Mouse (Mus musculus): Measurements from ENCODE around the gene Ldoc1. TPM values are rescaled to one million over a fixed set of nuclear protein-coding genes. Genes with fewer than 3 reads are reported as not detected.
A peak's percentile ranks its signal among the peaks of the same experiment; 100 is the strongest.

Gene Ldoc1
- polyA plus RNA-seq (2012; ENCODE audit: insufficient read depth, low replicate concordance), result not detected in 2 replicates

GRCm38 (mm10) chrX:61709302-61710033 is at the start of gene Ldoc1:
Gene Ldoc1 (plus strand): TSS chrX:61709497.
- H3K4me1 ChIP-seq, result no peaks in the 10 kb centered on the region
- peaks cover 5% of the 10 kb centered on the region for H3K27me3 ChIP-seq (replicated peaks)
- TF ChIP-seq FLI1 (IDR thresholded peaks at IDR 0.05; ENCODE audit: low read length), result no peak
- H3K9me3 ChIP-seq, result peaks cover 15% of the 10 kb centered on the region
- no peaks in the 10 kb centered on the region for H3K36me3 ChIP-seq (replicated peaks; ENCODE audit: low read length)
- peak within 1 kb of the TSS; percentile 23 for H3K4me3 ChIP-seq (replicated peaks)

GRCm38 (mm10) chrX:61710131-61710530 is 834 bp downstream of the Ldoc1 start:
- Histone ChIP-seq H3K9me3 (peaks cover 15% of the 10 kb centered on the region), H3K27me3 (replicated peaks) (peaks cover 5% of the 10 kb centered on the region), H3K4me3 (replicated peaks) (no peak overlapping the region), H3K36me3 (replicated peaks; ENCODE audit: low read length) (no peaks in the 10 kb centered on the region), H3K4me1 (no peaks in the 10 kb centered on the region)
- TF ChIP-seq GATA1 (IDR thresholded peaks at IDR 0.05; ENCODE audit: borderline replicate concordance, low read length) (no peak), FLI1 (IDR thresholded peaks at IDR 0.05; ENCODE audit: low read length) (no peak)

GRCm38 (mm10) chrX:61722281-61723028 is 13.2 kb downstream of the Ldoc1 start:
- no peaks in the 10 kb centered on the region for H3K36me3 ChIP-seq (replicated peaks; ENCODE audit: low read length)
- TF ChIP-seq GATA1 (IDR thresholded peaks at IDR 0.05; ENCODE audit: borderline replicate concordance, low read length) (no peak), FLI1 (IDR thresholded peaks at IDR 0.05; ENCODE audit: low read length) (no peak)
- H3K4me1 ChIP-seq, result no peaks in the 10 kb centered on the region
- H3K4me3 ChIP-seq (replicated peaks), result peak overlapping the region; percentile 28
- H3K27me3 ChIP-seq (replicated peaks), result peaks cover 7% of the 10 kb centered on the region
- H3K9me3 ChIP-seq, result no peaks in the 10 kb centered on the region

GRCm38 (mm10) chrX:61723029-61723980 is 14.0 kb downstream of the Ldoc1 start:
- no peaks in the 10 kb centered on the region for H3K36me3 ChIP-seq (replicated peaks; ENCODE audit: low read length)
- H3K27me3 ChIP-seq (replicated peaks), result peaks cover 7% of the 10 kb centered on the region
- H3K4me3 ChIP-seq (replicated peaks), result peak overlapping the region; percentile 28
- no peak for TF ChIP-seq GATA1 (IDR thresholded peaks at IDR 0.05; ENCODE audit: borderline replicate concordance, low read length)
- no peak for TF ChIP-seq FLI1 (IDR thresholded peaks at IDR 0.05; ENCODE audit: low read length)
- no peaks in the 10 kb centered on the region for H3K9me3 ChIP-seq
- no peaks in the 10 kb centered on the region for H3K4me1 ChIP-seq

GRCm38 (mm10) chrX:61727516-61728310 is 18.4 kb downstream of the Ldoc1 start:
- Histone ChIP-seq H3K36me3 (replicated peaks; ENCODE audit: low read length) (no peaks in the 10 kb centered on the region), H3K27me3 (replicated peaks) (peaks cover 3% of the 10 kb centered on the region), H3K9me3 (no peaks in the 10 kb centered on the region), H3K4me1 (no peaks in the 10 kb centered on the region), H3K4me3 (replicated peaks) (no peak overlapping the region)
- TF ChIP-seq GATA1 (IDR thresholded peaks at IDR 0.05; ENCODE audit: borderline replicate concordance, low read length), result no peak
- no peak for TF ChIP-seq FLI1 (IDR thresholded peaks at IDR 0.05; ENCODE audit: low read length)

Data from megakaryocyte, embryonic 14.5 days (primary cell).